Mouse (Mus musculus) stomach, embryonic 16.5 days (tissue): ENCODE data around the gene Eng. TPM values are rescaled to one million over a fixed set of nuclear protein-coding genes. Genes with fewer than 3 reads are reported as not detected.

ENCODE experiments used
- ATAC-seq: fragments of 200-750 bp; cut with Nextera tagmentation; 2 replicates; pipeline ENCODE4 v1.8.0; 2017; ENCODE audit warnings: moderate number of reproducible peaks, moderate TSS enrichment; ENCODE audit not compliant: insufficient read depth, low FRiP score
- H3K27ac ChIP-seq: fragments of 300-500 bp; sonication (generic); 2 replicates; pipeline ENCODE4 v1.5.1; 2014; ENCODE audit warnings: low read length
- H3K27me3 ChIP-seq: fragments of 300-500 bp; sonication (generic); 2 replicates; pipeline ENCODE4 v1.6.1; 2014; ENCODE audit warnings: low read length, control low read depth, mixed read lengths; ENCODE audit not compliant: control insufficient read depth, insufficient read depth
- H3K36me3 ChIP-seq: fragments of 300-500 bp; sonication (generic); 2 replicates; pipeline ENCODE4 v1.6.1; 2014; ENCODE audit warnings: low read length; ENCODE audit not compliant: control insufficient read depth, insufficient read depth
- H3K4me1 ChIP-seq: fragments of 300-500 bp; sonication (generic); 2 replicates; pipeline ENCODE4 v1.6.1; 2014; ENCODE audit warnings: low read length, control low read depth, mixed read lengths; ENCODE audit not compliant: control insufficient read depth, insufficient read depth
- H3K4me2 ChIP-seq: fragments of 300-500 bp; sonication (generic); 2 replicates; pipeline ENCODE4 v1.6.1; 2014; ENCODE audit warnings: low read depth, low read length, mixed read lengths
- H3K4me3 ChIP-seq: fragments of 300-500 bp; sonication (generic); replicated peaks from 2 replicates; pipeline ENCODE4 v1.5.1; 2014; ENCODE audit warnings: mild to moderate bottlenecking, low read length
- H3K9ac ChIP-seq: fragments of 300-500 bp; sonication (generic); 2 replicates; pipeline ENCODE4 v1.6.1; 2014; ENCODE audit warnings: low read length
- H3K9me3 ChIP-seq: fragments of 300-500 bp; sonication (generic); replicated peaks from 2 replicates; pipeline ENCODE4 v1.6.1; 2016; ENCODE audit warnings: low read length, control low read depth; ENCODE audit not compliant: control insufficient read depth
- WGBS: fragments of 180-500 bp; shearing (Covaris S2); extraction: QIAGEN DNeasy Blood & Tissue Kit; methylation state at CpG from one replicate; pipeline ENCODE4 v1.1.7; 2014; 5-methylcytosine and 5-hydroxymethylcytosine counted together
- polyA plus RNA-seq: library from polyadenylated mRNA; unstranded; fragments of >200 nt; fragmentation: Nextera tagmentation; extraction: Ambion mirVana; gene quantifications from 2 replicates; pipeline ENCODE4 v1.2.1, GENCODE M21; 2015

Eng gene
- polyA plus RNA-seq, result 63.6 and 64.5 TPM in 2 replicates

GRCm38 (mm10) chr2:32646379-32647056 is at the start of gene Eng:
TSS of gene Eng (plus strand) at chr2:32646595.
- Histone ChIP-seq H3K4me3 (peak within 1 kb of the TSS; percentile 46), H3K4me2 (peak within 1 kb of the TSS; percentile 52), H3K9me3 (no peaks in the 10 kb centered on the region), H3K27ac (peak within 1 kb of the TSS; percentile 84), H3K9ac (peak within 1 kb of the TSS; percentile 77), H3K4me1 (peaks cover 27% of the 10 kb centered on the region), H3K27me3 (no peaks in the 10 kb centered on the region), H3K36me3 (no peaks in the 10 kb centered on the region)
- peak; percentile 65; the same call in 1 of the 2 replicates for ATAC-seq
- 51% methylated on average over 31 of the region's 31 CpGs for WGBS

- H3K9me3 ChIP-seq, result no peaks in the 10 kb centered on the region
- H3K9ac ChIP-seq, result no peak overlapping the region
- no peaks in the 10 kb centered on the region for H3K36me3 ChIP-seq
- H3K4me2 ChIP-seq, result no peak overlapping the region
- no peak overlapping the region for H3K4me3 ChIP-seq
- H3K27me3 ChIP-seq, result no peaks in the 10 kb centered on the region
- WGBS, result 93% methylated on average over 13 of the region's 13 CpGs
- no peak overlapping the region for H3K27ac ChIP-seq
- H3K4me1 ChIP-seq, result peaks cover 6% of the 10 kb centered on the region
- ATAC-seq, result no peak
Observed at GRCm38 (mm10) chr2:32596725-32597124, 49.7 kb upstream of the Eng start.

DNA sequence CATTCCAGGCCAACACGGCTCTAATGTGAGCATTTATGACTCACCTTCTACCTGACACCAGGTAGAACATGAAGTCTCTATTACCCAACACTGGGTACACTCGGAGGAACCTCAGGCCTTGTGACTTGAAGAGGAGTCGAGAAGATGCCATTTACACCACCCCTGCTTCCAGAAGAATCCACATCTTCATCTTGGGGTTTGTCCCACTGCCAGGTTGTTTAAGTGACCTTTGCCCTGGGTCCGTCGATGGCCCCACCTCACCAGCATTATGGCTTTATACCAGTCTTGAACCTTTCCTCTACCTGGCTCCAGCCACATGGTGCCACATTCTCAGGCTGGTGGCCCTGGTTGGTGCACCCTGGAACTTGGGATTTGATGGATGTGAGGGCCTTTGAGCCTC is 49.1 kb upstream of the Eng start:
- H3K4me3 ChIP-seq, result no peak overlapping the region
- no peaks in the 10 kb centered on the region for H3K36me3 ChIP-seq
- peaks cover 9% of the 10 kb centered on the region for H3K4me1 ChIP-seq
- ATAC-seq, result no peak
- no peaks in the 10 kb centered on the region for H3K27me3 ChIP-seq
- H3K9ac ChIP-seq, result no peak overlapping the region
- no peak overlapping the region for H3K4me2 ChIP-seq
- H3K9me3 ChIP-seq, result no peaks in the 10 kb centered on the region
- WGBS, result 81% methylated on average over 5 of the region's 5 CpGs
- no peak overlapping the region for H3K27ac ChIP-seq

DNA sequence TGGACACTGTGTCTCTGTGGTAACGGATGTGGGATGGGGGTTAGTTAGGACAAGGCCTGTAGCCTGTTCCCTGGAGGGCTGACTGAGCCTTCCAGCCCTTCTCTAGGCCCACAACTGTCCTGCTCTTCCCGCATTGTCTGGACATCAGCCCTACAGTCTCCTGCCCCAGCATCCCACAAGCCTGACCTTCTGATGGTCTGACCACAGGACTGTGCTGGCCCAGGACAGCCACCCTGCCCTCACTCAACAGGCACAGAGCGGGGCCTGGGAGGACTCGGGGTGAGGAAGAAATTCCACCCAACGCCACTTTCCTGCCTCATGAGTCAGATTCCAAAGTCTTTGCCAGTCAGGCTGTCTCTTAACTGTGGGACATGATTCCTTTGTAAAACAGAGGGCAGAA is 48.7 kb upstream of the Eng start:
- no peak for ATAC-seq
- WGBS, result 84% methylated on average over 5 of the region's 5 CpGs
- H3K27ac ChIP-seq, result no peak overlapping the region

DNA sequence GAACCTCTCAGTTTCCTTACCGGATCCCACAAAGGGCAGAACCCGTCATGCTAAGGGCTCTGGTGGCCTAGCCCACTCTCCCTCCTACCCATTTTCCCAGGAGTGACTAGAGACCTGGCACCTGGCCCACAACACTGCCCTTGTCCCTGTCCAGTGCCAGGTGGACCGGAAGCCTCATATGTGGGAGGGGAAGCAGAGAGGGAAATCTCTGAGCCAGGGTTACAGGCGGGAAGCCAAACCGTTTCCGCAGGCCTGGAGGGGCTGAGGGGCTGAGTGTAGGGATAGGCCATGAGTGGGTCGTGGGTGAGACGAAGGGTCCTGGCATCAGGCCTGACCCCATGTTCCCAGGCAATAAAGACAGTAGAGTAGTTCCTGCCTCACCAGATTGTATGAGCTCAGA is 47.9 kb upstream of the Eng start:
- H3K4me2 ChIP-seq, result no peak overlapping the region
- WGBS, result 84% methylated on average over 8 of the region's 8 CpGs
- ATAC-seq, result no peak

More for the DNA sequence above, 48.7 kb upstream of the Eng start:
- H3K27me3 ChIP-seq, result no peaks in the 10 kb centered on the region
- H3K4me3 ChIP-seq, result no peak overlapping the region
- H3K9ac ChIP-seq, result no peak overlapping the region
- H3K36me3 ChIP-seq, result no peaks in the 10 kb centered on the region
- no peak overlapping the region for H3K4me2 ChIP-seq
- H3K4me1 ChIP-seq, result peaks cover 9% of the 10 kb centered on the region
- no peaks in the 10 kb centered on the region for H3K9me3 ChIP-seq

GRCm38 (mm10) chr2:32599409-32599808 is 47.0 kb upstream of the Eng start, which contains the start of gene St6galnac6:
TSS of gene St6galnac6 (plus strand) at chr2:32599709.
- H3K4me1 ChIP-seq, result peaks cover 9% of the 10 kb centered on the region
- H3K9ac ChIP-seq, result no peak within 1 kb of the TSS
- no peaks in the 10 kb centered on the region for H3K27me3 ChIP-seq
- ATAC-seq, result no peak
- 83% methylated on average over 3 of the region's 3 CpGs for WGBS
- H3K9me3 ChIP-seq, result no peaks in the 10 kb centered on the region
- no peaks in the 10 kb centered on the region for H3K36me3 ChIP-seq
- H3K27ac ChIP-seq, result no peak within 1 kb of the TSS
- no peak within 1 kb of the TSS for H3K4me3 ChIP-seq
- H3K4me2 ChIP-seq, result no peak within 1 kb of the TSS

More for the DNA sequence above, 47.9 kb upstream of the Eng start:
- no peaks in the 10 kb centered on the region for H3K27me3 ChIP-seq
- no peak overlapping the region for H3K4me3 ChIP-seq
- no peak overlapping the region for H3K27ac ChIP-seq
- no peak overlapping the region for H3K9ac ChIP-seq
- no peaks in the 10 kb centered on the region for H3K9me3 ChIP-seq
- H3K36me3 ChIP-seq, result no peaks in the 10 kb centered on the region
- H3K4me1 ChIP-seq, result peaks cover 9% of the 10 kb centered on the region

DNA sequence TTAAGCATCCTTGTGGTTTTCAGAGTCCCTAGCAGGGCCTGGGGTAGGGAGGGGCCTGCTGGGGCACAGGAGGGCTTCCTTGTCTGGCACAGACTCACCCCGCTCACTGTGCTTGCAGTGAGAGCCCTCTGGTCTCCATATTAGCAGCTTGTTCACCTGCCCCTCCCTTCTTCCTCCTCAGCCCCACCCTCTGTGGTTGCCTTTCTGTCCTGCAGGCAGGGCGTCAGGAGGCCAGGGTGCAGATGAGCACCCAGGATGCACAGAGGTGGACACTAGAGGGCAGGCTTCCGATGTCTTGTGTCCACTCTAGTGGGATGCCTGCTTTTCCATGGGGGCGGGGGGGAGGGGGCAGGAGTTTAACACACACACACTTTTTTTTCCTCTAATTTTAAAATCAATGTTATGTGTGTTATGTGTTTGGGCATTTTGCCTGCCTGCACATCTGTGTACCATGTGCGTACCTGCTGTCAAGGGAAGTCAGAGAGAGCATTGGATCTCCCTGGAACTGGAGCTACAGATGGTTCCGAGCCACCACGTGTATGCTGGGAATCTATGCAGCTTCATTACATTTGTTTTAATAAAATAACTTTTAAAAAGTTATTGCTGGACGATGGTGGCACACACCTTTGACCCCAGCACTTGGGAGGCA is 44.9 kb upstream of the Eng start:
- WGBS, result 38% methylated on average over 8 of the region's 8 CpGs
- no peak overlapping the region; the same call in 1 of the 2 replicates for H3K9ac ChIP-seq
- no peaks in the 10 kb centered on the region for H3K27me3 ChIP-seq
- ATAC-seq, result peak; percentile 59; the same call in 1 of the 2 replicates
- H3K9me3 ChIP-seq, result no peaks in the 10 kb centered on the region
- H3K27ac ChIP-seq, result no peak overlapping the region
- H3K36me3 ChIP-seq, result no peaks in the 10 kb centered on the region
- no peak overlapping the region for H3K4me2 ChIP-seq
- peaks cover 9% of the 10 kb centered on the region for H3K4me1 ChIP-seq
- no peak overlapping the region for H3K4me3 ChIP-seq

- Histone ChIP-seq H3K9ac (peak overlapping the region; percentile 66), H3K27ac (peak overlapping the region; percentile 66)
- WGBS, result 2% methylated on average over 11 of the region's 11 CpGs
Observed at GRCm38 (mm10) chr2:32602600-32603054, 43.8 kb upstream of the Eng start.

GRCm38 (mm10) chr2:32604631-32605030 is 41.8 kb upstream of the Eng start:
- no peak overlapping the region for H3K4me2 ChIP-seq
- H3K4me1 ChIP-seq, result peaks cover 25% of the 10 kb centered on the region
- H3K27ac ChIP-seq, result no peak overlapping the region
- 39% methylated on average over 10 of the region's 10 CpGs for WGBS
- H3K27me3 ChIP-seq, result no peaks in the 10 kb centered on the region; the same call in 1 of the 2 replicates
- no peak overlapping the region for H3K4me3 ChIP-seq
- no peaks in the 10 kb centered on the region for H3K9me3 ChIP-seq
- ATAC-seq, result no peak
- no peaks in the 10 kb centered on the region for H3K36me3 ChIP-seq
- H3K9ac ChIP-seq, result no peak overlapping the region

More at GRCm38 (mm10) chr2:32602600-32603054, 43.8 kb upstream of the Eng start:
- no peaks in the 10 kb centered on the region for H3K27me3 ChIP-seq
- H3K4me2 ChIP-seq, result peak overlapping the region; percentile 50
- no peaks in the 10 kb centered on the region for H3K9me3 ChIP-seq
- peaks cover 12% of the 10 kb centered on the region for H3K4me1 ChIP-seq
- H3K36me3 ChIP-seq, result no peaks in the 10 kb centered on the region
- ATAC-seq, result peak; percentile 72; the same call in 1 of the 2 replicates
- H3K4me3 ChIP-seq, result peak overlapping the region; percentile 48
